Mouse (Mus musculus) c-Kit-positive CD71-positive TER-119-positive erythroid progenitor cells, embryonic 14.5 days (primary cell): ENCODE data around the gene Rasgef1b.

Experiments
- DNase-seq: peaks from one replicate; pipeline ENCODE4 v3.0.0-alpha.2; 2013; ENCODE audit warnings: low spot score

Gene Rasgef1b

DNA sequence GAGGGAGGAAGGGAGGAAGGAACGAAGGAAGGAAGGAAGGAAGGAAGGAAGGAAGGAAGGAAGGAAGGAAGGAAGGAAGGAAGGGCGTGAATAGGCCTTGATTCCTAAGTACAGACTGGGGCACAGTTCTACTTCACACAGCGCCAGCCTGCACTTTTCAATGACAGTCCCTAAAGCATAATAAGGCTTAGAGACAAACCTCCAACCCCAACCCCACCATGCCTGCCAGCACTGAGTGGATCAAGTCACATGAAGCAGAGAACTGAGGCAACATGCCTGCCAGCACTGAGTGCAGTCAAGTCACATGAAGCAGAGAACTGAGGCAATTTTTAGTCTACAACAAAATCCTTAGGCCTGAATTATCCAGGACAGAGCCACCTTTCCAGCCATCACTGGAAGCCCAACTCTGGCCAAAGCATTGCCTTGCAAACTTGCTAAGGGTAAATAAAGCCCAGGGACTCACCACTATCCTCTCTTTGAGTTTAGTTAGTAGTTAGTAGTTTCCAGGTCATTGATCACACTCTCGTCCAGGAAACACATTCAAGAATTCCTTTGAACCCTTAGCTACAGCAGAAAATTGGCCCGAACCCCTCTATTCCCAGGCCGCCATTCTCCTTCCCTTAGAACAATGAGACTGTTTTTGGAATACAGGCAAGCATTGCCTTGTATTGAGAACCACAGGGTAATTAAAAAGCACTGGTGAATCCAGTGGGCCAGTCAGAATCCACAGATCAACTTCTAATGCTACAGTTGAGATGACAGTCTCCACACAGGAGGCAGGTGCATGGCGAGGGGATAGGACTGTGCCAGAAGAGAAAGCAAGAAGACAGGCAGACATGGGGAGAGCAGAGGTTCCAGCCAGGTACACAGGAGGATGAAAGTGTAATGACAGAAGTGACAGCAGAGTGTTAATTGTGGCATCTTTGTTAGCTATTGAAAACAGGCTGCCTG lies 513.4 kb downstream of the Rasgef1b start:
- no peak for DNase-seq

DNA sequence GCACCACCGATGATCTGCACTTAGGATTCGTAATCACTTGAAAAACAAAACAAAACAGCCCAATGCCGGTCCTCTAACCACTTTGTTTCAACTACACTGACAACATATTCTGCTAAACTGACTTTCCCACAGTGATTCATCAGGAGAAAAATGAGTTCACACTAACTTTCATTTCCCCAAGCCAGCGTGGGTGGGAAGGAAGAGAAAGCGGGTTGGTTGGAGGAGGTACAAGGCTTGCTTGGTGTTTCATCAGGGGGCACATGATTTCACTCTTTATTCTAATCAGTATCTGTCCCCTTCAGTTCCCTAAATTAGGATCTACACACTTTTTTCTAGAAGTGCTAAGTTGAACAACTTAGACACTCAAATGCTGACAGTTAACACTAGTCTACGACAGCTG lies 514.5 kb downstream of the Rasgef1b start:
- DNase-seq: no peak

DNA sequence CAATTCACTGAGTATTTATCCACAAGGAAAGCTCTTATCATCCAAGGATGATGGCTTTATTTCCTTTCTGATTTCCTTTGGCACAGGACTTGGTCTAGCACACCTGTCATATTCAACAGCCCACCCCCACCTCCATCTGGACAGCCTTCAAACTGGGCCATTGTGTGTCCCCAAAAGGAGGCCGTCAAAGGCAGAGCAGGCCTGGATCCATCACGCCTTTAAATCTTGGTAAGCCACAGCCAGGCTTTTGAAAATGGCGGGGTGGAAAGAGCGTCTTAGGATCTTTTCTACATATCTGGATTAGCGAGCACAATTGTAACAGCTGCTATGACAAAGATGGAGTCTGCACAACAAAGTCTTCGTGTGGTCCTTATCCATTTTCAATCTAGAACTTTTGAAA lies 515.7 kb downstream of the Rasgef1b start:
- DNase-seq: no peak

DNA sequence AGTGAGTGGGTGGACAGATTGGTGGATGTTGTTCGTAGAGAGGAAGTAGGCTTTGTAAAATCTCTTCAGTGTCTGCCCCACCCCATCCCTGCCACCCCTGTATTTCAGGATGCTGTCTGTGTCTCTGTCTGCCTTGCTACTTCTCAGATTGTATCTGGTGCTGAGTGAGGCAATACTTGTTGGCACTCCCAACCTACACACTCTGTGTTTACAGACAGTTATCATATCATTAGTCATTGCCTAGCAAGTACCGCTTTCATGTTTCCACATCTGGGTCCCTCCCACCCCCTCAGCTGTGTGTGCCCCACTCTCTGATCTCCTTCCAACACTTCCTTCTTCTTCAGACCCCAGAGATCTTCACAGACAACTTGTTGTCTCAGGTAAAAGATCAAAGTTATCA lies 525.4 kb downstream of the Rasgef1b start:
- DNase-seq: no peak

DNA sequence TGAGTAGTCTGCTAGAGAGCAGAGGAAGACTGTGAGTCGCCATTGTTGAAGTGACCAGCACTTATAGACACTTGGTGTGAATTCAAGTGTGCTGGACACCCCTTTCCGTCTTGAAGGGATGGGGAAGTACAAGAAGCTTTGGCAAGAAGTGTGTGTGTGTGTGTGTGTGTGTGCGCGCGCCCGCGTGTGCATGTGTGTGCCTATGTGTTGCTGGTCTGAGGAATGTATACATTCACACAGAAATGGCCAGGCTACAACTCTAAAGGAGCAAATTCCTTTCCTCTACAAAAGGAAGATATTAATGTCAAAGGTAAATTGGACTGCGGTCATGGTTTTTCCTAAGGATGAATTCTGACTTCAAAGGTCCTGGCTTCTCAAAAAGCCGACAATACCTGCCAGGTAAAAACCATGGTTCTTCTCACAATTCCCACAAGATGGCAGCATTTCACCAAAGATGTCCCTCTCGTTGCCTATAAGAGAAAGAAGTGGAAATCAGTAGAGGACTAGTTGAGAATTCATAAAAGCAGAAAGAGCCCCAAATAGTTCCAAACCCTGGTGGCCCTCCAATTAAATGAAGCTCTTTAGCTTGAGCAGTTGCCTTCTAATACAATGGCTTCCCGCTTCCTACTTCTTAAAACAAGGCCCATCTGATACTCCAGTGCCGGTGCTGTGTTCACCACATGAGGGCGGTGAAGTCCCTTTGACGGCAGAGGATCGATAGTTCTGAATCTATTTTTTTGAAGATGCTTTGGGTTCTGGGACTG lies 526.6 kb downstream of the Rasgef1b start:
- peak; percentile 23 for DNase-seq

DNA sequence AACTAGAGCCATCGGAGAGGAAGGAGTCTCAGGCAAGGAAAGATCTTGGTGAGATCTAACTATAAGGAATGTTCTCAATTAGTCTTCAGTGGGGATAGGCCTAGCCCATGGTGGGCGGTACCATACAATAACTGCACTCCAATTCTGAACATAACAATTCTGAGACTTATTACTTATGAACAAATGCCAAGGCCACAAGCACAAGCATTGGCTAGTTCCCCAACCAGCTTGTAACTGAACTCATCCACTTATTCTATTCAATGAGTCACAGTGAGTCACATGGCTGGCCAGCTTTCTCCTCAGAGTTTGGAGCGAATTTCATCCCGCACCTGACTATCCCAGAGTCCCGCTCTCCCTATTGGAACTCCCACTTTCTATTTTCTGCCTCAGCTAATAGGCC lies 533.4 kb downstream of the Rasgef1b start:
- DNase-seq: no peak

DNA sequence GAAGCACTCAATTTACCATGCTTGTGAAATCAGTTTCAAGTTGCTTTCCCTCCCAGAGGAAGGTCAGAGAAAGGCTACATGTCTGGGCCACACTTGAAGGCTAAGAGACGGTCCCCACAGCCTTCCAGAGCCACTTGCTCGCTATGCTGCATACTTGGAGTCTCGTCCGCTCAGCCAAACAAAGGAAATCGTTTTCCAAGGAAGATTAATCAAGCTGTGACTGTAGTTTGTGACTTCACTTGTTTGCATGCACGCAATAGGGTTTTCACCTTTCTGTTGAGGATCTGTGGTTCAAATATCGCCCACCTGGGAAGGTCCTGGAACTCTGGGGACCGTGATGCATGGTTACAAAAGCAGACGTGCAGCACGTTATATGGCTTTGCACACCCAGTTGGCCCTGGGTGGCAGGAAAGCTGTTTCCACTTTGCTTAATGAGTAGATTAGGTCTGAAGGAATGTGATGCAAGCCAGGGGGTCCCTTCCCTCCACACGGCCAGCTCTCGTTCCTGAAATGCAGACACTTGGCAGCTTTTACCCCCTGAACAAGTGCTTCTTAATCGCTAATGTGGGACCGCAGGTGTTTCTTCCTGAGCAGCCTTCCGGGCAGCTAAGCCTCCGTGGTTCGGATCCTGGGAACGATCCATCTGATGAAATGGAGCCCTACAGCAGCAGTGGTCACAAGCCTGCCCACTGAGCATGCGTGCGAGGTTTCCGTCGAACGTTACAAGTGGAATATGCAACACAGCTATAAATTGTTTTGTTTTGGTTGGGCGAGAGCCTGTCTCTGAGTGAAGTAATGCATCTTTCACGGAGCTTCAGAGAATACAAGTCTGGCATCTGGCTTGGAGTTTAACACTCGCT lies 537.7 kb downstream of the Rasgef1b start:
- no peak for DNase-seq

DNA sequence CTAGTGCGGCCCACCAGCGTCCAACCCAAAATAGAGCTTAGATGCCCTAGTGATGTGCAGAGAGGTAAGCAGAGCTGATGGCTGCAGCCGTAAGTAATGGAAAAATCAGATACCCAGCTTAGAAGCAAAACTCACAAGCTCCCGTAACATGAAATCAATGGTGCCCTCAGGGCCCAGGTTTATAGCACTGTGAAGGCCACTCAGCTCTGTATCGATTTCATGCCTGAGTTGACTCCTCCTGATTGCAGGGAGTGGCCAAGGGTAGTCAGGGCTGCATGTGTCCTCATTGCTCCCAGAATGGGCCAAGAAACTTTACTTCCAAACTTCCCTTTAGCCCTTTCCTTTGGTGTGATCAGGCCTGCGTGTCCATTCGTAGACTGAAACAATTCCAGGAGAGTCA lies 545.2 kb downstream of the Rasgef1b start:
- no peak for DNase-seq

DNA sequence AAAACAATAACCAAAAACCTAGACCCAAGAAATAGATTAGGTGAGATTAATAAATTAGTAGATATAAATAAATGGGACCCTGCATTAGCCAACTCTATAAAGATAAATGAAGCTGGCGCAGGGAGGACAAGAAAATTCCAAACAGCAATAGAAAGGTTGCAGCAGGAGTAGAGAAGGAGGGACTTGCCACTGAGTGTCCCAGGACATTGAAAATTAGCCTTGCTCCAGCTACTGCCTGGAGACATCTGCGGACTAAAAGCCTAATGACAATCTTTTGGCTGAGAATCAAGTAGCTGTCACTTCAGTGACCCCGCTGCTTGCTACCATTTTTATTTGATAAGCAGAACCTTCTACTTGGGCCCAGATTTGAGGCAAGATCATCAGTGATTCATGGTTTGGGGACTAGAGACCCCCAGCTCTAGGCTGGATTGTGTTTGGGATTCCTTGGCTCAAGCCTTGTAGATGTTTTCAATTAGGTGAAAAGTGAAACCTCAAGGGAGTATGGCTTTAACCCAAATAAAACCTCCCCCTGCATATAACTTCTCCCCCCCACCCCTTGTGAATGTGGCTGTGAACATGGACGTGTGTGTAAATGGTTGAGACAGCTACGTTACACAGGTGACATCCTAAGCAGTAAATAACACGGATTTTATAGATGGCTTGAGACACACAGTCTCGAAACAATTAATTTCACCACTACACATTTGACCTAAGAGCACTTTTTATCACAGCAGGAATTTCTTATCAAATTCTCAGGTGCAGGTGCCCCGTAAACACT lies 554.1 kb downstream of the Rasgef1b start:
- DNase-seq: no peak

DNA sequence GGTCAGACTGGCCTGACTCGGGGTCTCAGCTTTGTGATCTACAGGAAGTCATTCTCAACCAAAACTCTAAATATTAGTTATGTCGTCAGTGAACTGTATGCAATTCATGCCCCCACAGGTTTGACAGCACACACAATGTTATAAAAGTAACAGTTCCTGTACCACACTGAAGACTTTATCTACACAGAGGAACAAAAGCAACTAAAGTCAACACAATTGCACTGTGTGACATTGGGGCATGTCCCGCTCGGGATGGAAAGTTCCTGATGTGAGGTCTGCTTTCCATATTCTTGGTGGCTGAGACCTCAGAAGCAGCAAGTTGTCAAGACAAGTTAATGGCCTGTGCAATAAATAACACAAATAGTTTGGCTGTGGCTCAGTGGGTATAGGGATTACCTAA lies 559.0 kb downstream of the Rasgef1b start:
- DNase-seq: no peak

DNA sequence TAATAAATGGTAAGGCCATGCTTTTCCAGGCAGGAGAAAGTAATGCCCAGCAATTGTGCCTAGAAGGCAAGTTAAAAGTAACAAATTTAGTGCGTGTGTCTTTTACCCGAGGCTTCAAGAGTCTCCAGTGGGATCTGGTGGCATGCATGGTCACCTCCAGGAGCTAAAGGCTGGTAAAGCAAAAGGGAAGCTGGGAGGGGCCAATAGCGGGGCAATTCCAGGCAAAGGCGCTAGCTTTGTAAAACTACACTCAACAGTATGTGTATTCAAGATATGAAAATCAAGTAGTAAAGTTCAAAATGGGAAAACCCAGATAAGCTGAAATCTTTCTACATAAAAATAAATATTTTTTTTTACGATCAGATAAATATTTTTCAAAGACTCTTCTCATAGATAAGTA lies 561.1 kb downstream of the Rasgef1b start:
- no peak for DNase-seq
